Mouse (Mus musculus) olfactory bulb, adult 2 months (tissue): ENCODE data around the gene Kmt2b. TPM values are rescaled to one million over a fixed set of nuclear protein-coding genes. Genes with fewer than 3 reads are reported as not detected.

Experiments used
- H3K27ac ChIP-seq: fragments of 200-500 bp; 2 replicates; pipeline ENCODE4 v1.5.1; 2012; ENCODE audit warnings: low read depth, low read length; ENCODE audit not compliant: insufficient read depth
- H3K4me1 ChIP-seq: fragments of 200-500 bp; 2 replicates; pipeline ENCODE4 v1.6.1; 2012; ENCODE audit warnings: low read length; ENCODE audit not compliant: control insufficient read depth, insufficient read depth
- H3K4me3 ChIP-seq: fragments of 200-500 bp; 2 replicates; pipeline ENCODE4 v1.5.1; 2012; ENCODE audit warnings: mild to moderate bottlenecking, low read depth, low read length, moderate library complexity; ENCODE audit not compliant: insufficient read depth
- CTCF ChIP-seq: fragments of 200-500 bp; IDR thresholded peaks from 2 replicates; pipeline ENCODE4 v1.5.1; 2012; ENCODE audit warnings: low read depth, mild to moderate bottlenecking, low read length, moderate library complexity; ENCODE audit not compliant: insufficient read depth
- POLR2A ChIP-seq: fragments of 200-500 bp; IDR thresholded peaks from 2 replicates; pipeline ENCODE4 v1.6.1; 2012; ENCODE audit warnings: mild to moderate bottlenecking, low read depth, low read length, moderate library complexity; ENCODE audit not compliant: insufficient read depth
- WGBS: fragments of 180-500 bp; shearing (Covaris S2); methylation state at CpG from one replicate; pipeline ENCODE4 v1.1.7; 2018; 5-methylcytosine and 5-hydroxymethylcytosine counted together
- polyA plus RNA-seq: library from polyadenylated mRNA; stranded (reverse); fragments of >200 nt; gene quantifications from 2 replicates; pipeline ENCODE4 v1.2.4, GENCODE M21; 2012; ENCODE audit warnings: low replicate concordance; ENCODE audit not compliant: missing spikeins, insufficient read depth, insufficient read length

Kmt2b gene
- polyA plus RNA-seq, result 696 TPM in 1 of 2 replicates, not detected in the other

GRCm38 (mm10) chr7:30588676-30589434 is at the start of gene Kmt2b:
Gene Kmt2b (minus strand): TSS chr7:30588726.
- TF ChIP-seq CTCF (no peak), POLR2A (no peak)
- peak within 1 kb of the TSS; percentile 85 for H3K4me3 ChIP-seq
- under 1% methylated on average over 63 of the region's 68 CpGs for WGBS
- peaks cover 19% of the 10 kb centered on the region for H3K4me1 ChIP-seq
- H3K27ac ChIP-seq, result peak within 1 kb of the TSS; percentile 43

- WGBS, result 34% methylated on average over 11 of the region's 11 CpGs
- peaks cover 4% of the 10 kb centered on the region; the same call in 1 of the 2 replicates for H3K4me1 ChIP-seq
- no peak overlapping the region for H3K27ac ChIP-seq
- no peak overlapping the region for H3K4me3 ChIP-seq
- TF ChIP-seq POLR2A (no peak), CTCF (no peak)
These were observed 47.9 kb upstream of the Kmt2b start for GRCm38 (mm10) chr7:30636395-30636794.

- TF ChIP-seq POLR2A, result no peak
- no peak for TF ChIP-seq CTCF
- no peak within 1 kb of the TSS for H3K4me3 ChIP-seq
- no peak within 1 kb of the TSS for H3K27ac ChIP-seq
- H3K4me1 ChIP-seq, result peaks cover 4% of the 10 kb centered on the region; the same call in 1 of the 2 replicates
- 8% methylated on average over 5 of the region's 5 CpGs for WGBS
These were observed 47.2 kb upstream of the Kmt2b start, which contains the start of gene Etv2 for GRCm38 (mm10) chr7:30635752-30636151. Gene Etv2 (minus strand): TSS chr7:30635852.

- no peak overlapping the region for H3K4me3 ChIP-seq
- H3K27ac ChIP-seq, result no peak overlapping the region
- WGBS, result 1% methylated on average over 20 of the region's 20 CpGs
- TF ChIP-seq CTCF (no peak), POLR2A (no peak)
- H3K4me1 ChIP-seq, result peaks cover 4% of the 10 kb centered on the region; the same call in 1 of the 2 replicates
These were observed 46.1 kb upstream of the Kmt2b start for GRCm38 (mm10) chr7:30634621-30635020.

- Histone ChIP-seq H3K4me1 (peaks cover 4% of the 10 kb centered on the region; the same call in 1 of the 2 replicates), H3K27ac (no peak overlapping the region), H3K4me3 (no peak overlapping the region)
- 6% methylated on average over 27 of the region's 27 CpGs for WGBS
- TF ChIP-seq POLR2A, result no peak
- TF ChIP-seq CTCF, result no peak
These were observed 45.4 kb upstream of the Kmt2b start for GRCm38 (mm10) chr7:30633762-30634412.

- H3K4me1 ChIP-seq, result no peaks in the 10 kb centered on the region
- H3K4me3 ChIP-seq, result no peak overlapping the region
- no peak for TF ChIP-seq CTCF
- TF ChIP-seq POLR2A, result no peak
- H3K27ac ChIP-seq, result no peak overlapping the region
These were observed 40.5 kb upstream of the Kmt2b start for GRCm38 (mm10) chr7:30629013-30629412.

- no peak overlapping the region for H3K4me3 ChIP-seq
- WGBS, result 85% methylated on average over 5 of the region's 5 CpGs
- no peak overlapping the region for H3K27ac ChIP-seq
- no peak for TF ChIP-seq POLR2A
- no peak for TF ChIP-seq CTCF
- H3K4me1 ChIP-seq, result peaks cover 9% of the 10 kb centered on the region; the same call in 1 of the 2 replicates
These were observed 38.1 kb upstream of the Kmt2b start for GRCm38 (mm10) chr7:30626647-30627046.

GRCm38 (mm10) chr7:30625530-30626384 is 37.2 kb upstream of the Kmt2b start, which contains the start of gene Cox6b1:
Gene Cox6b1 (minus strand): TSS chr7:30626151.
- H3K4me1 ChIP-seq, result peaks cover 9% of the 10 kb centered on the region; the same call in 1 of the 2 replicates
- peak within 1 kb of the TSS; percentile 83 for H3K4me3 ChIP-seq
- TF ChIP-seq CTCF (no peak), POLR2A (0 out of 2 replicates have a peak, but pooled peaks have one; percentile 43)
- under 1% methylated on average over 44 of the region's 44 CpGs for WGBS
- H3K27ac ChIP-seq, result peak within 1 kb of the TSS; percentile 35

- TF ChIP-seq CTCF (no peak), POLR2A (no peak)
- 83% methylated on average over 3 of the region's 3 CpGs for WGBS
- H3K4me3 ChIP-seq, result no peak overlapping the region
- peaks cover 9% of the 10 kb centered on the region; the same call in 1 of the 2 replicates for H3K4me1 ChIP-seq
- H3K27ac ChIP-seq, result no peak overlapping the region
These were observed 30.7 kb upstream of the Kmt2b start for GRCm38 (mm10) chr7:30619202-30619601.
